20 mouse cellular contexts compared by ENCODE assay signal in the genomic region with DNA sequence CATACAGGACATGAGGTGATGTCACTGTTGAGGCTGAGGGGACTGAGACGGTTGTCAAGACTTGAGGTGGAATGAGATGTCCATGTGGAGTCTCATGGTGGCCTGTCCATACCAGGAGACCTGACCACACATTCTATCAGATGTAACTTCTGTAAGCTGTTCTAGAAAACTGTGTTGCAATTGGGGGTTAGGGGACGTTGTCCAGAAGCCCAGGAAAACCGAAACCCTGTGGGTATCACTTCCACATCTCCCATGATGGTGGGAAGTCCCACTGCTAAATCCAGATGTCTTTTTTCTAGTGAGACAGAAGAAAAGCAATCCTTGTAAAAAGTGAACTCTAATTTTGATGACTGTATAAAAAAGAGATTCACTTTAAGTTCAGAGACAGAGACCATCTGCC. TPM values are rescaled to one million over a fixed set of nuclear protein-coding genes. Genes with fewer than 3 reads are reported as not detected.
"Had no signal": no experiment of that assay in that cellular context is flagged by ENCODE, and none has a peak within 500 bp of the region (broad histone marks: within the 10 kb centered on the region; RNA-seq: fewer than 3 reads in every experiment).

No protein-coding gene starts in this region.

- ATAC-seq: midbrain, embryonic 13.5 days; midbrain, embryonic 15.5 days had no signal

- H3K4me3 ChIP-seq: lung, embryonic 15.5 days; megakaryocyte, embryonic 14.5 days; midbrain, embryonic 13.5 days; midbrain, embryonic 15.5 days; neural tube, embryonic 12.5 days; stomach, embryonic 15.5 days had no signal

- H3K4me1 ChIP-seq: lung, embryonic 15.5 days; megakaryocyte, embryonic 14.5 days; midbrain, embryonic 13.5 days; midbrain, embryonic 15.5 days; neural tube, embryonic 12.5 days; stomach, embryonic 15.5 days had no signal

- H3K27me3 ChIP-seq: lung, embryonic 15.5 days; megakaryocyte, embryonic 14.5 days; midbrain, embryonic 13.5 days; midbrain, embryonic 15.5 days; neural tube, embryonic 12.5 days; stomach, embryonic 15.5 days had no signal

- H3K9ac ChIP-seq: liver, embryonic 14.5 days; lung, embryonic 15.5 days; midbrain, embryonic 13.5 days; midbrain, embryonic 15.5 days; neural tube, embryonic 12.5 days; stomach, embryonic 15.5 days had no signal

- H3K9me3 ChIP-seq: lung, embryonic 15.5 days; megakaryocyte, embryonic 14.5 days; midbrain, embryonic 13.5 days; midbrain, embryonic 15.5 days; neural tube, embryonic 12.5 days; stomach, embryonic 15.5 days had no signal

- H3K36me3 ChIP-seq: lung, embryonic 15.5 days; midbrain, embryonic 13.5 days; midbrain, embryonic 15.5 days; neural tube, embryonic 12.5 days; stomach, embryonic 15.5 days had no signal

- H3K4me2 ChIP-seq: lung, embryonic 15.5 days; midbrain, embryonic 11.5 days; midbrain, embryonic 13.5 days; midbrain, embryonic 15.5 days; neural tube, embryonic 12.5 days; stomach, embryonic 15.5 days had no signal

- H3K27ac ChIP-seq: liver, embryonic 14.5 days; lung, embryonic 15.5 days; macrophage; midbrain, embryonic 13.5 days; midbrain, embryonic 15.5 days; neural tube, embryonic 12.5 days; stomach, embryonic 15.5 days; stomach, postnatal 0 days had no signal

- DNase-seq: lung, adult 2 months; lung, postnatal 10 days; lung, postnatal 36 days; right cerebral cortex, postnatal 14 days; thymus, adult 2 months; thymus, postnatal 14 days; thymus, postnatal 36 days had no signal

RNA-seq across cellular contexts. Expression of a gene that starts 39.9 kb away (rescaled TPM):
- total RNA-seq: monocyte, adult 5-6 weeks; neutrophil, adult 5-6 weeks had no signal
- polyA plus RNA-seq: liver, embryonic 14.5 days; liver, embryonic 16.5 days; macrophage had no signal
